Mouse (Mus musculus) forebrain, embryonic 12.5 days (tissue): ENCODE results near the gene Man1c1. TPM values are rescaled to one million over a fixed set of nuclear protein-coding genes. Genes with fewer than 3 reads are reported as not detected.

Source experiments
- ATAC-seq: fragments of 200-750 bp; cut with Nextera tagmentation; 2 replicates; pipeline ENCODE4 v1.8.0; 2017; ENCODE audit warnings: moderate TSS enrichment; ENCODE audit not compliant: low FRiP score
- H3K27ac ChIP-seq: fragments of 300-500 bp; sonication (generic); 2 replicates; pipeline ENCODE4 v1.5.1; 2016; ENCODE audit warnings: mild to moderate bottlenecking
- H3K27me3 ChIP-seq: fragments of 300-500 bp; sonication (generic); 2 replicates; pipeline ENCODE4 v1.6.1; 2016; ENCODE audit warnings: mild to moderate bottlenecking
- H3K36me3 ChIP-seq: fragments of 300-500 bp; sonication (generic); replicated peaks from 2 replicates; pipeline ENCODE4 v1.6.1; 2016; ENCODE audit warnings: mild to moderate bottlenecking
- H3K4me1 ChIP-seq: fragments of 300-500 bp; sonication (generic); 2 replicates; pipeline ENCODE4 v1.6.1; 2016
- H3K4me2 ChIP-seq: fragments of 300-500 bp; sonication (generic); 2 replicates; pipeline ENCODE4 v1.6.1; 2016; ENCODE audit warnings: mild to moderate bottlenecking, moderate library complexity
- H3K4me3 ChIP-seq: fragments of 300-500 bp; sonication (generic); replicated peaks from 2 replicates; pipeline ENCODE4 v1.5.1; 2016; ENCODE audit warnings: mild to moderate bottlenecking
- H3K9ac ChIP-seq: fragments of 300-500 bp; sonication (generic); 2 replicates; pipeline ENCODE4 v1.6.1; 2016; ENCODE audit warnings: mild to moderate bottlenecking
- H3K9me3 ChIP-seq: fragments of 300-500 bp; sonication (generic); 2 replicates; pipeline ENCODE4 v1.6.1; 2016
- WGBS: fragments of 180-500 bp; shearing (Covaris S2); methylation state at CpG from one replicate; pipeline ENCODE4 v1.1.7; 2016; 5-methylcytosine and 5-hydroxymethylcytosine counted together
- polyA plus RNA-seq: library from polyadenylated mRNA; unstranded; fragments of >200 nt; fragmentation: Nextera tagmentation; extraction: Ambion mirVana; gene quantifications from 2 replicates; pipeline ENCODE4 v1.2.1, GENCODE M21; 2016

Gene Man1c1
- polyA plus RNA-seq, 1 experiment from 2014 or later: 4.0 TPM

GRCm38 (mm10) chr4:134538997-134539580 lies 165.0 kb downstream of the Man1c1 start:
- Histone ChIP-seq H3K27ac (0 out of 2 replicates have a peak overlapping the region, but pooled peaks have one; percentile 25), H3K9ac (no peak overlapping the region), H3K4me3 (no peak overlapping the region), H3K4me2 (no peak overlapping the region), H3K4me1 (peaks cover 12% of the 10 kb centered on the region), H3K36me3 (peaks cover 45% of the 10 kb centered on the region), H3K27me3 (no peaks in the 10 kb centered on the region), H3K9me3 (no peaks in the 10 kb centered on the region)
- 87% methylated on average over 10 of the region's 10 CpGs for WGBS
- ATAC-seq: no peak

GRCm38 (mm10) chr4:134535787-134536151 lies 168.3 kb downstream of the Man1c1 start:
- H3K9ac ChIP-seq: peak overlapping the region; percentile 91
- H3K27ac ChIP-seq: peak overlapping the region; percentile 86; the same call in 1 of the 2 replicates
- H3K4me3 ChIP-seq: peak overlapping the region; percentile 94
- 6% methylated on average over 8 of the region's 8 CpGs for WGBS
- peak overlapping the region; percentile 98 for H3K4me2 ChIP-seq
- no peaks in the 10 kb centered on the region for H3K27me3 ChIP-seq
- 0 out of 2 replicates have a peak, but pooled peaks have one; percentile 7 for ATAC-seq
- peaks cover 20% of the 10 kb centered on the region for H3K4me1 ChIP-seq
- H3K36me3 ChIP-seq: peaks cover 32% of the 10 kb centered on the region
- H3K9me3 ChIP-seq: no peaks in the 10 kb centered on the region

- H3K4me2 ChIP-seq: peak within 1 kb of the TSS; percentile 98
- peak within 1 kb of the TSS; percentile 91 for H3K9ac ChIP-seq
- peak within 1 kb of the TSS; percentile 94 for H3K4me3 ChIP-seq
- under 1% methylated on average over 71 of the region's 71 CpGs for WGBS
- peak; percentile 97 for ATAC-seq
- no peaks in the 10 kb centered on the region for H3K9me3 ChIP-seq
- H3K4me1 ChIP-seq: peaks cover 20% of the 10 kb centered on the region
- H3K27ac ChIP-seq: peak within 1 kb of the TSS; percentile 86
- no peaks in the 10 kb centered on the region for H3K27me3 ChIP-seq
- H3K36me3 ChIP-seq: peaks cover 32% of the 10 kb centered on the region
These were observed 168.9 kb downstream of the Man1c1 start, which contains the start of gene Mtfr1l for GRCm38 (mm10) chr4:134534932-134535786. Gene Mtfr1l, minus strand, starts transcription at chr4:134535387.

GRCm38 (mm10) chr4:134534124-134534886 lies 169.8 kb downstream of the Man1c1 start:
- Histone ChIP-seq H3K9ac (peak overlapping the region; percentile 91), H3K36me3 (peaks cover 32% of the 10 kb centered on the region), H3K4me3 (peak overlapping the region; percentile 94), H3K27me3 (no peaks in the 10 kb centered on the region), H3K4me2 (peak overlapping the region; percentile 98), H3K4me1 (peaks cover 20% of the 10 kb centered on the region), H3K27ac (peak overlapping the region; percentile 86), H3K9me3 (no peaks in the 10 kb centered on the region)
- ATAC-seq: peak; percentile 27; the same call in 1 of the 2 replicates
- 1% methylated on average over 57 of the region's 57 CpGs for WGBS

GRCm38 (mm10) chr4:134533421-134533820 lies 170.7 kb downstream of the Man1c1 start:
- no peaks in the 10 kb centered on the region for H3K9me3 ChIP-seq
- H3K36me3 ChIP-seq: peaks cover 33% of the 10 kb centered on the region
- no peaks in the 10 kb centered on the region for H3K27me3 ChIP-seq
- H3K4me1 ChIP-seq: peaks cover 20% of the 10 kb centered on the region
- H3K27ac ChIP-seq: no peak overlapping the region
- no peak for ATAC-seq
- peak overlapping the region; percentile 91; the same call in 1 of the 2 replicates for H3K9ac ChIP-seq
- 84% methylated on average over 4 of the region's 4 CpGs for WGBS
- H3K4me2 ChIP-seq: peak overlapping the region; percentile 98
- peak overlapping the region; percentile 94; the same call in 1 of the 2 replicates for H3K4me3 ChIP-seq

GRCm38 (mm10) chr4:134532928-134533327 lies 171.2 kb downstream of the Man1c1 start:
- Histone ChIP-seq H3K9me3 (no peaks in the 10 kb centered on the region), H3K27ac (no peak overlapping the region), H3K4me1 (peaks cover 20% of the 10 kb centered on the region), H3K4me3 (no peak overlapping the region), H3K4me2 (no peak overlapping the region), H3K9ac (no peak overlapping the region), H3K27me3 (no peaks in the 10 kb centered on the region), H3K36me3 (peaks cover 38% of the 10 kb centered on the region)
- no peak for ATAC-seq
- WGBS: 80% methylated on average over 4 of the region's 4 CpGs

- H3K27me3 ChIP-seq: no peaks in the 10 kb centered on the region
- H3K4me1 ChIP-seq: no peaks in the 10 kb centered on the region
- no peak for ATAC-seq
- no peak overlapping the region for H3K4me3 ChIP-seq
- no peak overlapping the region for H3K4me2 ChIP-seq
- H3K9me3 ChIP-seq: no peaks in the 10 kb centered on the region
- H3K36me3 ChIP-seq: peaks cover 92% of the 10 kb centered on the region
- WGBS: 75% methylated on average over 5 of the region's 5 CpGs
- 0 out of 2 replicates have a peak overlapping the region, but pooled peaks have one; percentile 7 for H3K9ac ChIP-seq
- peak overlapping the region; percentile 15; the same call in 1 of the 2 replicates for H3K27ac ChIP-seq
These were observed 177.9 kb downstream of the Man1c1 start for GRCm38 (mm10) chr4:134526220-134526619.

GRCm38 (mm10) chr4:134525806-134526205 lies 178.3 kb downstream of the Man1c1 start:
- Histone ChIP-seq H3K27me3 (no peaks in the 10 kb centered on the region), H3K9me3 (no peaks in the 10 kb centered on the region), H3K4me2 (no peak overlapping the region), H3K36me3 (peaks cover 90% of the 10 kb centered on the region), H3K4me3 (no peak overlapping the region), H3K9ac (no peak overlapping the region), H3K27ac (no peak overlapping the region), H3K4me1 (no peaks in the 10 kb centered on the region)
- ATAC-seq: no peak
- whole genome bisulfite sequencing: 50% methylated on average over 5 of the region's 5 CpGs

GRCm38 (mm10) chr4:134523447-134523846 lies 180.6 kb downstream of the Man1c1 start:
- peaks cover 74% of the 10 kb centered on the region for H3K36me3 ChIP-seq
- no peaks in the 10 kb centered on the region for H3K4me1 ChIP-seq
- WGBS: 92% methylated on average over 4 of the region's 4 CpGs
- ATAC-seq: no peak
- no peak overlapping the region for H3K9ac ChIP-seq
- no peak overlapping the region for H3K4me3 ChIP-seq
- no peaks in the 10 kb centered on the region for H3K9me3 ChIP-seq
- H3K27me3 ChIP-seq: no peaks in the 10 kb centered on the region
- H3K27ac ChIP-seq: no peak overlapping the region
- no peak overlapping the region for H3K4me2 ChIP-seq

- H3K4me1 ChIP-seq: no peaks in the 10 kb centered on the region
- no peak overlapping the region for H3K9ac ChIP-seq
- H3K27me3 ChIP-seq: no peaks in the 10 kb centered on the region
- no peak overlapping the region for H3K4me2 ChIP-seq
- H3K4me3 ChIP-seq: no peak overlapping the region
- H3K9me3 ChIP-seq: no peaks in the 10 kb centered on the region
- ATAC-seq: no peak
- no peak overlapping the region for H3K27ac ChIP-seq
- H3K36me3 ChIP-seq: peaks cover 33% of the 10 kb centered on the region
These were observed 184.8 kb downstream of the Man1c1 start for GRCm38 (mm10) chr4:134519281-134519680.

GRCm38 (mm10) chr4:134518541-134518940 lies 185.5 kb downstream of the Man1c1 start:
- Histone ChIP-seq H3K36me3 (peaks cover 26% of the 10 kb centered on the region), H3K27me3 (no peaks in the 10 kb centered on the region)
- WGBS: 87% methylated on average over 4 of the region's 4 CpGs

GRCm38 (mm10) chr4:134517719-134518118 lies 186.4 kb downstream of the Man1c1 start:
- Histone ChIP-seq H3K4me1 (peaks cover 10% of the 10 kb centered on the region), H3K4me3 (no peak overlapping the region), H3K4me2 (no peak overlapping the region), H3K36me3 (peaks cover 18% of the 10 kb centered on the region), H3K9ac (no peak overlapping the region), H3K9me3 (no peaks in the 10 kb centered on the region), H3K27ac (no peak overlapping the region), H3K27me3 (no peaks in the 10 kb centered on the region)
- no peak for ATAC-seq
- 91% methylated on average over 10 of the region's 10 CpGs for WGBS

More at GRCm38 (mm10) chr4:134518541-134518940, 185.5 kb downstream of the Man1c1 start:
- Histone ChIP-seq H3K4me3 (no peak overlapping the region), H3K27ac (no peak overlapping the region), H3K4me1 (0 out of 2 replicates have a peak, but pooled peaks cover 4% of the 10 kb centered on the region), H3K9ac (no peak overlapping the region), H3K4me2 (no peak overlapping the region), H3K9me3 (no peaks in the 10 kb centered on the region)
- ATAC-seq: no peak
